Mouse (Mus musculus) heart, embryonic 15.5 days (tissue): ENCODE data around the gene Ntrk3. TPM values are rescaled to one million over a fixed set of nuclear protein-coding genes. Genes with fewer than 3 reads are reported as not detected.
A peak's percentile ranks its signal among the peaks of the same experiment; 100 is the strongest.

Source experiments
- ATAC-seq: fragments of 200-750 bp; cut with Nextera tagmentation; replicated peaks from 2 replicates; pipeline ENCODE4 v1.8.0; 2017; ENCODE audit warnings: low read depth, moderate TSS enrichment; ENCODE audit not compliant: insufficient number of reproducible peaks, insufficient read depth, low FRiP score
- H3K27ac ChIP-seq: fragments of 300-500 bp; sonication (generic); 2 replicates; pipeline ENCODE4 v1.5.1; 2015; ENCODE audit warnings: mild to moderate bottlenecking, inconsistent platforms
- H3K27me3 ChIP-seq: fragments of 300-500 bp; sonication (generic); 2 replicates; pipeline ENCODE4 v1.6.1; 2015; ENCODE audit warnings: inconsistent platforms
- H3K36me3 ChIP-seq: fragments of 300-500 bp; sonication (generic); 2 replicates; pipeline ENCODE4 v1.6.1; 2015; ENCODE audit warnings: mild to moderate bottlenecking, inconsistent platforms
- H3K4me1 ChIP-seq: fragments of 300-500 bp; sonication (generic); replicated peaks from 2 replicates; pipeline ENCODE4 v1.6.1; 2015; ENCODE audit warnings: inconsistent platforms
- H3K4me2 ChIP-seq: fragments of 300-500 bp; sonication (generic); 2 replicates; pipeline ENCODE4 v1.6.1; 2015; ENCODE audit warnings: inconsistent platforms, mild to moderate bottlenecking, moderate library complexity
- H3K4me3 ChIP-seq: fragments of 300-500 bp; sonication (generic); 2 replicates; pipeline ENCODE4 v1.5.1; 2015; ENCODE audit warnings: mild to moderate bottlenecking, inconsistent platforms
- H3K9ac ChIP-seq: fragments of 300-500 bp; sonication (generic); 2 replicates; pipeline ENCODE4 v1.6.1; 2015; ENCODE audit warnings: mild to moderate bottlenecking, inconsistent platforms
- H3K9me3 ChIP-seq: fragments of 300-500 bp; sonication (generic); replicated peaks from 2 replicates; pipeline ENCODE4 v1.6.1; 2016; ENCODE audit warnings: inconsistent platforms
- WGBS: fragments of 180-500 bp; shearing (Covaris S2); methylation state at CpG from one replicate; pipeline ENCODE4 v1.1.7; 2015; ENCODE audit warnings: mixed read lengths; 5-methylcytosine and 5-hydroxymethylcytosine counted together
- polyA plus RNA-seq: library from polyadenylated mRNA; unstranded; fragments of >200 nt; fragmentation: Nextera tagmentation; extraction: Ambion mirVana; gene quantifications from 2 replicates; pipeline ENCODE4 v1.2.1, GENCODE M21; 2015

Ntrk3 gene
- polyA plus RNA-seq, 1 experiment from 2014 or later, result 1.6 TPM

DNA sequence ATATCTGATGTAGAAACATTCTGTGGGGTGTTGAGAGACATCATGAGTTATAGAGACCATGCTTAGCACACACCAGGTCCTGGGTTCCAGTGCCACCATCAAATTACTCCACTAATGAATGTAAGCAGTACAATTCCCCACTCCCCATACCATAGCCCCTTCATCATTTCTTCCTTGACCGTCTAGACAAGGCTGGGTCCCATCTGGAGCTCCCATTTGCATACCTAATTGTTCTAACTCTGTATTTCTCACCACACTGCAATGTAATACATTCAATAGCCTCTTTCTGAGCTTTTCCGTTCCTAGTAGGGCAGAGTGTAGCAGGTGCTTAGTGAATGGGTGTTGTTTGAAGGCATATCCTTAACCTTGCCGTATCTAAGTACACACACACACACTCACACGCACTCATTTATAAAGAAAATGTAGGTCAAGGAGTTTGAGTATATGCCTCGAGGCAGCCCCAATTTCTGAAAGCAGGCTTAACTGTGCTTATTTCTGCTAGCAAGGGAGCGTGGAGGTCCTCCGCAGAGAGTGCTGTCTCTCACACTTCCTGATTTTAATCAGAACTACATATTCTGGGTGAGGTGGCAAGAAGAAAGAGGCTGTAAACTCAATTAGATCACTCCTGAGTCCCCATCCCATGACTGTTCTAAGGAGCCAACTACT is 17.9 kb downstream of the Ntrk3 start:
- WGBS, result 76% methylated on average over 7 of the region's 7 CpGs
- H3K9ac ChIP-seq, result no peak overlapping the region
- H3K27ac ChIP-seq, result no peak overlapping the region; the same call in 1 of the 2 replicates
- no peaks in the 10 kb centered on the region for H3K36me3 ChIP-seq
- H3K9me3 ChIP-seq, result no peaks in the 10 kb centered on the region
- no peaks in the 10 kb centered on the region for H3K27me3 ChIP-seq
- H3K4me1 ChIP-seq, result no peaks in the 10 kb centered on the region
- H3K4me2 ChIP-seq, result no peak overlapping the region
- ATAC-seq, result no peak
- no peak overlapping the region for H3K4me3 ChIP-seq

- Histone ChIP-seq H3K27ac (no peak overlapping the region; the same call in 1 of the 2 replicates), H3K36me3 (no peaks in the 10 kb centered on the region), H3K4me2 (no peak overlapping the region), H3K9me3 (no peaks in the 10 kb centered on the region), H3K4me3 (no peak overlapping the region), H3K9ac (no peak overlapping the region), H3K27me3 (no peaks in the 10 kb centered on the region), H3K4me1 (no peaks in the 10 kb centered on the region)
- 65% methylated on average over 5 of the region's 5 CpGs for WGBS
- ATAC-seq, result 0 out of 2 replicates have a peak, but pooled peaks have one; percentile 18
Measured at GRCm38 (mm10) chr7:78719117-78719516, 18.7 kb downstream of the Ntrk3 start.

GRCm38 (mm10) chr7:78718191-78718609 is 19.6 kb downstream of the Ntrk3 start:
- no peaks in the 10 kb centered on the region for H3K27me3 ChIP-seq
- no peak overlapping the region for H3K4me2 ChIP-seq
- H3K4me1 ChIP-seq, result no peaks in the 10 kb centered on the region
- H3K9ac ChIP-seq, result no peak overlapping the region
- H3K27ac ChIP-seq, result no peak overlapping the region
- 57% methylated on average over 8 of the region's 8 CpGs for WGBS
- ATAC-seq, result no peak
- H3K4me3 ChIP-seq, result no peak overlapping the region
- H3K9me3 ChIP-seq, result no peaks in the 10 kb centered on the region
- no peaks in the 10 kb centered on the region for H3K36me3 ChIP-seq

GRCm38 (mm10) chr7:78707708-78708107 is 30.1 kb downstream of the Ntrk3 start:
- Histone ChIP-seq H3K27ac (no peak overlapping the region), H3K4me3 (no peak overlapping the region), H3K9me3 (no peaks in the 10 kb centered on the region), H3K4me2 (no peak overlapping the region), H3K36me3 (no peaks in the 10 kb centered on the region), H3K27me3 (no peaks in the 10 kb centered on the region), H3K9ac (no peak overlapping the region), H3K4me1 (no peaks in the 10 kb centered on the region)
- whole genome bisulfite sequencing, result 61% methylated on average over 7 of the region's 7 CpGs
- no peak for ATAC-seq

GRCm38 (mm10) chr7:78707122-78707521 is 30.7 kb downstream of the Ntrk3 start:
- no peak overlapping the region for H3K9ac ChIP-seq
- no peak overlapping the region for H3K4me2 ChIP-seq
- H3K4me3 ChIP-seq, result no peak overlapping the region
- H3K27ac ChIP-seq, result no peak overlapping the region
- WGBS, result 75% methylated on average over 3 of the region's 3 CpGs
- H3K9me3 ChIP-seq, result no peaks in the 10 kb centered on the region
- H3K27me3 ChIP-seq, result no peaks in the 10 kb centered on the region
- no peaks in the 10 kb centered on the region for H3K4me1 ChIP-seq
- H3K36me3 ChIP-seq, result no peaks in the 10 kb centered on the region
- ATAC-seq, result no peak

DNA sequence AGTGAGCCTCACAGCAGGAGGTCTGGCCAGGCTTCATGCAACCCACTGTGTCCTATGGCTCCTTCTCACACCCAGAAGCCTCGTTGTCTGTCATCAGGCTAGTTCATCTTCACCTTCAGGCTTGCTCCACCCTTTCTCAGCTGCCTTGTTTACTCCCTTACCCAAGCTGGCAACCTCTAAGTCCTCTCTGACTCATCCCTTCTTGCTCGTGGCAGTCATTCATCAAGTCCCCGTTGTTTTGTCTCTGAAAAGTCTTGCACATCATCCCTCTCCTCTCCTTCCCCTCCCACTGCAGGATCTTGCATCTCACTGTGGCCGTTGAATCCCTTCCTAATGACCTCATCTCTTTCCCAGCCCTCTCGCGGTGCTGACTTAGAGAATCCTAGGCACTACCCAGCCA is 35.1 kb downstream of the Ntrk3 start:
- no peaks in the 10 kb centered on the region for H3K27me3 ChIP-seq

GRCm38 (mm10) chr7:78695200-78695599 is 42.6 kb downstream of the Ntrk3 start:
- 66% methylated on average over 3 of the region's 3 CpGs for WGBS
- Histone ChIP-seq H3K9me3 (no peaks in the 10 kb centered on the region), H3K4me3 (no peak overlapping the region), H3K4me2 (no peak overlapping the region), H3K27ac (no peak overlapping the region), H3K4me1 (no peaks in the 10 kb centered on the region), H3K27me3 (no peaks in the 10 kb centered on the region), H3K9ac (no peak overlapping the region), H3K36me3 (no peaks in the 10 kb centered on the region)
- no peak for ATAC-seq

More for the DNA sequence above, 35.1 kb downstream of the Ntrk3 start:
- Histone ChIP-seq H3K9me3 (no peaks in the 10 kb centered on the region), H3K4me3 (no peak overlapping the region), H3K9ac (no peak overlapping the region), H3K27ac (no peak overlapping the region), H3K4me1 (no peaks in the 10 kb centered on the region), H3K36me3 (no peaks in the 10 kb centered on the region), H3K4me2 (no peak overlapping the region)
- no peak for ATAC-seq
- WGBS, result 37% methylated on average over 6 of the region's 6 CpGs

GRCm38 (mm10) chr7:78693148-78693547 is 44.7 kb downstream of the Ntrk3 start:
- H3K4me3 ChIP-seq, result no peak overlapping the region
- no peak overlapping the region for H3K4me2 ChIP-seq
- 51% methylated on average over 1 of the region's 1 CpGs for WGBS
- H3K4me1 ChIP-seq, result no peaks in the 10 kb centered on the region
- no peaks in the 10 kb centered on the region for H3K27me3 ChIP-seq
- H3K9ac ChIP-seq, result no peak overlapping the region
- H3K36me3 ChIP-seq, result no peaks in the 10 kb centered on the region
- no peak for ATAC-seq
- no peaks in the 10 kb centered on the region for H3K9me3 ChIP-seq
- H3K27ac ChIP-seq, result no peak overlapping the region

DNA sequence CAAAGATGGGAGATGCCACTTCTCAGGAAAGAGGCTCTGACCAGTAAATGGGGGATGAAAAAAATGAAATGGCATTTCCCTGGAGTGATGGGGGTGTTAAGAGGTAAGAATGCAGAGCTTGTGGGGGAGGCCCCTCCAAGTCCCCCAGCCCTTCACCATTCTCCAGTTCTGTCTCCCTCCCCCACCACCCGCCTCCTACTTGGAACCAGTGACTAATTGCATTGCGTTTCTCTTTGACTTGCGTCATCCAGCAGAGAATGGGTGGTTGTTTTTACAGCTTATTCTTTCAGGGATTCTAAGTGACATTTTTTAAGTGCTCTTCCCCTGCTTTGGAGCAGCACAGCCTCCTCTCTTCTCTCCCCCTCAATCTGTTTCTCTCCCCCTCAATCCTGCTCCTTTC is 46.9 kb downstream of the Ntrk3 start:
- no peak overlapping the region for H3K9ac ChIP-seq
- no peaks in the 10 kb centered on the region for H3K9me3 ChIP-seq
- ATAC-seq, result no peak
- no peak overlapping the region for H3K27ac ChIP-seq
- H3K27me3 ChIP-seq, result no peaks in the 10 kb centered on the region
- no peak overlapping the region for H3K4me3 ChIP-seq
- 25% methylated on average over 3 of the region's 3 CpGs for WGBS
- no peak overlapping the region for H3K4me2 ChIP-seq
- no peaks in the 10 kb centered on the region for H3K4me1 ChIP-seq
- H3K36me3 ChIP-seq, result no peaks in the 10 kb centered on the region

DNA sequence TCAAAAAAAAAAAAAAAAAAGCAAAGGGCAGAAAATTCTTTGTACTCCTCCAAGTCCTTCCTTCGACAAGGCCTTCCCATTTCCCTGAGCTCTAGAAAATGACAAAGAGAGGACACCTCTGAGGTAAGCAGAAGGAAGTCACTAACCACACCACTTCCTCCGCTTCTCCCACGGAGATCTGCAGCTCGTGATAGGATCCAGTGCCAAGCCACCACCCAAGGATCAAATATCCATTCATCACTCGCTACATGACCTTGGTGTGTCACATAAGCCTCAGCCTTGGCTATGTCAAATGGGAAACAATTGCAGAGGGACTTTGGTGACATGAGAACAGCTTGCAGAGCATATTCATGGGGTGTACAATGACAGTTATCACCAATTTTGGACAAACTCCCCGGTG is 52.9 kb downstream of the Ntrk3 start:
- H3K27ac ChIP-seq, result no peak overlapping the region
- no peak overlapping the region for H3K4me2 ChIP-seq
- WGBS, result 50% methylated on average over 6 of the region's 6 CpGs
- no peaks in the 10 kb centered on the region for H3K9me3 ChIP-seq
- no peak overlapping the region for H3K9ac ChIP-seq
- H3K4me3 ChIP-seq, result no peak overlapping the region
- no peaks in the 10 kb centered on the region for H3K36me3 ChIP-seq
- H3K4me1 ChIP-seq, result no peaks in the 10 kb centered on the region
- no peak for ATAC-seq
- H3K27me3 ChIP-seq, result no peaks in the 10 kb centered on the region

GRCm38 (mm10) chr7:78680871-78681270 is 56.9 kb downstream of the Ntrk3 start:
- Histone ChIP-seq H3K36me3 (no peaks in the 10 kb centered on the region), H3K4me1 (no peaks in the 10 kb centered on the region), H3K27ac (no peak overlapping the region), H3K27me3 (no peaks in the 10 kb centered on the region), H3K9me3 (no peaks in the 10 kb centered on the region), H3K4me3 (no peak overlapping the region), H3K9ac (no peak overlapping the region), H3K4me2 (no peak overlapping the region)
- WGBS, result 73% methylated on average over 2 of the region's 2 CpGs
- ATAC-seq, result no peak

- Histone ChIP-seq H3K9ac (no peak overlapping the region), H3K36me3 (no peaks in the 10 kb centered on the region), H3K27me3 (no peaks in the 10 kb centered on the region), H3K9me3 (no peaks in the 10 kb centered on the region), H3K27ac (no peak overlapping the region), H3K4me3 (no peak overlapping the region), H3K4me1 (no peaks in the 10 kb centered on the region), H3K4me2 (no peak overlapping the region)
- ATAC-seq, result no peak
- WGBS, result 88% methylated on average over 16 of the region's 16 CpGs
Measured at GRCm38 (mm10) chr7:78669407-78669806, 68.4 kb downstream of the Ntrk3 start.
